Mouse (Mus musculus): ENCODE results near the gene Ralgapa2. TPM values are rescaled to one million over a fixed set of nuclear protein-coding genes. Genes with fewer than 3 reads are reported as not detected.

Gene Ralgapa2
- polyA plus RNA-seq, 1 experiment from 2014 or later = 10.6 TPM

GRCm38 (mm10) chr2:146247576-146247975 lies 264.6 kb downstream of the Ralgapa2 start:
- H3K4me2 ChIP-seq = no peak overlapping the region
- ATAC-seq (replicated peaks; ENCODE audit: insufficient number of reproducible peaks, low FRiP score, low TSS enrichment) = 0 out of 2 replicates have a peak, but pooled peaks have one; percentile 29
- 27% methylated on average over 6 of the region's 6 CpGs for WGBS (ENCODE audit: insufficient replicate concordance)

GRCm38 (mm10) chr2:146246409-146247075 lies 265.6 kb downstream of the Ralgapa2 start:
- no peak overlapping the region for H3K9ac ChIP-seq (ENCODE audit: low read depth, low read length)
- peaks cover 18% of the 10 kb centered on the region for H3K4me1 ChIP-seq (ENCODE audit: control insufficient read depth, insufficient read depth, low read length)
- no peaks in the 10 kb centered on the region for H3K27me3 ChIP-seq (ENCODE audit: control insufficient read depth, insufficient read depth, low read length)
- 82% methylated on average over 4 of the region's 4 CpGs for WGBS (ENCODE audit: insufficient replicate concordance)
- H3K36me3 ChIP-seq (ENCODE audit: control insufficient read depth, insufficient read depth, low read length) = no peaks in the 10 kb centered on the region; the same call in 1 of the 2 replicates
- H3K4me3 ChIP-seq (ENCODE audit: low read depth, low read length) = no peak overlapping the region
- no peaks in the 10 kb centered on the region for H3K9me3 ChIP-seq (replicated peaks; ENCODE audit: control insufficient read depth, low read length)
- no peak for ATAC-seq (replicated peaks; ENCODE audit: insufficient number of reproducible peaks, low FRiP score, low TSS enrichment)
- H3K27ac ChIP-seq (ENCODE audit: low read depth, low read length) = no peak overlapping the region
- no peak overlapping the region for H3K4me2 ChIP-seq

More at GRCm38 (mm10) chr2:146247576-146247975, 264.6 kb downstream of the Ralgapa2 start:
- Histone ChIP-seq H3K9me3 (replicated peaks; ENCODE audit: control insufficient read depth, low read length) (no peaks in the 10 kb centered on the region), H3K4me1 (ENCODE audit: control insufficient read depth, insufficient read depth, low read length) (peaks cover 18% of the 10 kb centered on the region), H3K9ac (ENCODE audit: low read depth, low read length) (no peak overlapping the region), H3K27ac (ENCODE audit: low read depth, low read length) (no peak overlapping the region), H3K27me3 (ENCODE audit: control insufficient read depth, insufficient read depth, low read length) (no peaks in the 10 kb centered on the region), H3K4me3 (ENCODE audit: low read depth, low read length) (no peak overlapping the region), H3K36me3 (ENCODE audit: control insufficient read depth, insufficient read depth, low read length) (no peaks in the 10 kb centered on the region; the same call in 1 of the 2 replicates)

GRCm38 (mm10) chr2:146245401-146245800 lies 266.7 kb downstream of the Ralgapa2 start:
- Histone ChIP-seq H3K4me3 (ENCODE audit: low read depth, low read length) (no peak overlapping the region), H3K36me3 (ENCODE audit: control insufficient read depth, insufficient read depth, low read length) (no peaks in the 10 kb centered on the region; the same call in 1 of the 2 replicates), H3K4me2 (no peak overlapping the region), H3K27ac (ENCODE audit: low read depth, low read length) (peak overlapping the region; percentile 15; the same call in 1 of the 2 replicates), H3K4me1 (ENCODE audit: control insufficient read depth, insufficient read depth, low read length) (peaks cover 18% of the 10 kb centered on the region), H3K9ac (ENCODE audit: low read depth, low read length) (0 out of 2 replicates have a peak overlapping the region, but pooled peaks have one; percentile 28), H3K9me3 (replicated peaks; ENCODE audit: control insufficient read depth, low read length) (no peaks in the 10 kb centered on the region), H3K27me3 (ENCODE audit: control insufficient read depth, insufficient read depth, low read length) (no peaks in the 10 kb centered on the region)
- 43% methylated on average over 7 of the region's 7 CpGs for WGBS (ENCODE audit: insufficient replicate concordance)
- ATAC-seq (replicated peaks; ENCODE audit: insufficient number of reproducible peaks, low FRiP score, low TSS enrichment) = no peak

- Histone ChIP-seq H3K9ac (ENCODE audit: low read depth, low read length) (no peak overlapping the region), H3K4me1 (ENCODE audit: control insufficient read depth, insufficient read depth, low read length) (peaks cover 18% of the 10 kb centered on the region), H3K9me3 (replicated peaks; ENCODE audit: control insufficient read depth, low read length) (no peaks in the 10 kb centered on the region), H3K4me2 (no peak overlapping the region), H3K4me3 (ENCODE audit: low read depth, low read length) (no peak overlapping the region), H3K27ac (ENCODE audit: low read depth, low read length) (no peak overlapping the region), H3K36me3 (ENCODE audit: control insufficient read depth, insufficient read depth, low read length) (no peaks in the 10 kb centered on the region; the same call in 1 of the 2 replicates), H3K27me3 (ENCODE audit: control insufficient read depth, insufficient read depth, low read length) (no peaks in the 10 kb centered on the region)
- no peak for ATAC-seq (replicated peaks; ENCODE audit: insufficient number of reproducible peaks, low FRiP score, low TSS enrichment)
- 93% methylated on average over 2 of the region's 2 CpGs for WGBS (ENCODE audit: insufficient replicate concordance)
These were observed 268.1 kb downstream of the Ralgapa2 start for GRCm38 (mm10) chr2:146244049-146244448.

GRCm38 (mm10) chr2:146239196-146239747 lies 272.9 kb downstream of the Ralgapa2 start:
- WGBS (ENCODE audit: insufficient replicate concordance) = 85% methylated on average over 4 of the region's 4 CpGs
- H3K4me3 ChIP-seq (ENCODE audit: low read depth, low read length) = no peak overlapping the region
- no peaks in the 10 kb centered on the region for H3K9me3 ChIP-seq (replicated peaks; ENCODE audit: control insufficient read depth, low read length)
- no peak overlapping the region for H3K27ac ChIP-seq (ENCODE audit: low read depth, low read length)
- H3K9ac ChIP-seq (ENCODE audit: low read depth, low read length) = no peak overlapping the region
- ATAC-seq (replicated peaks; ENCODE audit: insufficient number of reproducible peaks, low FRiP score, low TSS enrichment) = no peak
- H3K27me3 ChIP-seq (ENCODE audit: control insufficient read depth, insufficient read depth, low read length) = no peaks in the 10 kb centered on the region
- no peaks in the 10 kb centered on the region for H3K4me1 ChIP-seq (ENCODE audit: control insufficient read depth, insufficient read depth, low read length)
- H3K4me2 ChIP-seq = no peak overlapping the region
- H3K36me3 ChIP-seq (ENCODE audit: control insufficient read depth, insufficient read depth, low read length) = no peaks in the 10 kb centered on the region

- no peak for ATAC-seq (replicated peaks; ENCODE audit: insufficient number of reproducible peaks, low FRiP score, low TSS enrichment)
- 82% methylated on average over 2 of the region's 2 CpGs for WGBS (ENCODE audit: insufficient replicate concordance)
- H3K27me3 ChIP-seq (ENCODE audit: control insufficient read depth, insufficient read depth, low read length) = peaks cover 17% of the 10 kb centered on the region
- no peak overlapping the region for H3K9ac ChIP-seq (ENCODE audit: low read depth, low read length)
- no peak overlapping the region for H3K27ac ChIP-seq (ENCODE audit: low read depth, low read length)
- H3K4me1 ChIP-seq (ENCODE audit: control insufficient read depth, insufficient read depth, low read length) = no peaks in the 10 kb centered on the region
- H3K9me3 ChIP-seq (replicated peaks; ENCODE audit: control insufficient read depth, low read length) = no peaks in the 10 kb centered on the region
- H3K4me3 ChIP-seq (ENCODE audit: low read depth, low read length) = no peak overlapping the region
- H3K36me3 ChIP-seq (ENCODE audit: control insufficient read depth, insufficient read depth, low read length) = no peaks in the 10 kb centered on the region
- no peak overlapping the region for H3K4me2 ChIP-seq
These were observed 280.7 kb downstream of the Ralgapa2 start for GRCm38 (mm10) chr2:146231485-146231884.

GRCm38 (mm10) chr2:146228435-146228834 lies 283.7 kb downstream of the Ralgapa2 start:
- peaks cover 46% of the 10 kb centered on the region for H3K27me3 ChIP-seq (ENCODE audit: control insufficient read depth, insufficient read depth, low read length)
- H3K4me2 ChIP-seq = no peak overlapping the region
- no peak overlapping the region for H3K9ac ChIP-seq (ENCODE audit: low read depth, low read length)
- H3K36me3 ChIP-seq (ENCODE audit: control insufficient read depth, insufficient read depth, low read length) = no peaks in the 10 kb centered on the region
- peaks cover 3% of the 10 kb centered on the region; the same call in 1 of the 2 replicates for H3K4me1 ChIP-seq (ENCODE audit: control insufficient read depth, insufficient read depth, low read length)
- no peak overlapping the region for H3K27ac ChIP-seq (ENCODE audit: low read depth, low read length)
- 74% methylated on average over 2 of the region's 2 CpGs for whole genome bisulfite sequencing (ENCODE audit: insufficient replicate concordance)
- H3K9me3 ChIP-seq (replicated peaks; ENCODE audit: control insufficient read depth, low read length) = no peaks in the 10 kb centered on the region
- no peak overlapping the region for H3K4me3 ChIP-seq (ENCODE audit: low read depth, low read length)
- no peak for ATAC-seq (replicated peaks; ENCODE audit: insufficient number of reproducible peaks, low FRiP score, low TSS enrichment)

GRCm38 (mm10) chr2:146227646-146228045 lies 284.5 kb downstream of the Ralgapa2 start:
- Histone ChIP-seq H3K27me3 (ENCODE audit: control insufficient read depth, insufficient read depth, low read length) (peaks cover 54% of the 10 kb centered on the region), H3K36me3 (ENCODE audit: control insufficient read depth, insufficient read depth, low read length) (no peaks in the 10 kb centered on the region), H3K27ac (ENCODE audit: low read depth, low read length) (no peak overlapping the region), H3K4me1 (ENCODE audit: control insufficient read depth, insufficient read depth, low read length) (peaks cover 7% of the 10 kb centered on the region; the same call in 1 of the 2 replicates), H3K9me3 (replicated peaks; ENCODE audit: control insufficient read depth, low read length) (no peaks in the 10 kb centered on the region), H3K4me3 (ENCODE audit: low read depth, low read length) (no peak overlapping the region), H3K4me2 (no peak overlapping the region), H3K9ac (ENCODE audit: low read depth, low read length) (no peak overlapping the region)
- 58% methylated on average over 3 of the region's 3 CpGs for WGBS (ENCODE audit: insufficient replicate concordance)
- no peak for ATAC-seq (replicated peaks; ENCODE audit: insufficient number of reproducible peaks, low FRiP score, low TSS enrichment)

Data from heart, embryonic 11.5 days (tissue).